Mouse (Mus musculus) liver, embryonic 16.5 days (tissue): ENCODE results near the gene Edn2. TPM values are rescaled to one million over a fixed set of nuclear protein-coding genes. Genes with fewer than 3 reads are reported as not detected.

Source experiments
- ATAC-seq: fragments of 200-750 bp; cut with Nextera tagmentation; 2 replicates; pipeline ENCODE4 v1.8.0; 2017; ENCODE audit warnings: low read depth, mild to moderate bottlenecking, moderate number of reproducible peaks, moderate library complexity
- H3K27ac ChIP-seq: fragments of 300-500 bp; sonication (generic); 2 replicates; pipeline ENCODE4 v1.5.1; 2014; ENCODE audit warnings: mild to moderate bottlenecking, low read length
- H3K27me3 ChIP-seq: fragments of 300-500 bp; sonication (generic); 2 replicates; pipeline ENCODE4 v1.6.1; 2014; ENCODE audit warnings: low read depth, low read length, mixed read lengths; ENCODE audit not compliant: control insufficient read depth, insufficient read depth
- H3K36me3 ChIP-seq: fragments of 300-500 bp; sonication (generic); 2 replicates; pipeline ENCODE4 v1.6.1; 2014; ENCODE audit warnings: mild to moderate bottlenecking; ENCODE audit not compliant: control insufficient read depth, insufficient read depth
- H3K4me1 ChIP-seq: fragments of 300-500 bp; sonication (generic); 2 replicates; pipeline ENCODE4 v1.6.1; 2014; ENCODE audit warnings: low read depth, low read length, mixed read lengths; ENCODE audit not compliant: control insufficient read depth
- H3K4me2 ChIP-seq: fragments of 300-500 bp; sonication (generic); 2 replicates; pipeline ENCODE4 v1.6.1; 2014; ENCODE audit warnings: low read depth, low read length, mixed read lengths
- H3K4me3 ChIP-seq: fragments of 300-500 bp; sonication (generic); 2 replicates; pipeline ENCODE4 v1.5.1; 2014; ENCODE audit warnings: low read depth, mild to moderate bottlenecking, low read length
- H3K9ac ChIP-seq: fragments of 300-500 bp; sonication (generic); 2 replicates; pipeline ENCODE4 v1.6.1; 2014; ENCODE audit warnings: low read depth, low read length
- H3K9me3 ChIP-seq: fragments of 300-500 bp; sonication (generic); replicated peaks from 2 replicates; pipeline ENCODE4 v1.6.1; 2016; ENCODE audit warnings: low read length; ENCODE audit not compliant: control insufficient read depth
- WGBS: fragments of 180-500 bp; shearing (Covaris S2); extraction: QIAGEN DNeasy Blood & Tissue Kit; methylation state at CpG from one replicate; pipeline ENCODE4 v1.1.7; 2014; ENCODE audit not compliant: insufficient replicate concordance; 5-methylcytosine and 5-hydroxymethylcytosine counted together
- polyA plus RNA-seq: library from polyadenylated mRNA; unstranded; fragments of >200 nt; fragmentation: Nextera tagmentation; extraction: Ambion mirVana; gene quantifications from 2 replicates; pipeline ENCODE4 v1.2.1, GENCODE M21; 2015

Gene Edn2
- polyA plus RNA-seq, 1 experiment from 2014 or later, result 0.07 TPM

DNA sequence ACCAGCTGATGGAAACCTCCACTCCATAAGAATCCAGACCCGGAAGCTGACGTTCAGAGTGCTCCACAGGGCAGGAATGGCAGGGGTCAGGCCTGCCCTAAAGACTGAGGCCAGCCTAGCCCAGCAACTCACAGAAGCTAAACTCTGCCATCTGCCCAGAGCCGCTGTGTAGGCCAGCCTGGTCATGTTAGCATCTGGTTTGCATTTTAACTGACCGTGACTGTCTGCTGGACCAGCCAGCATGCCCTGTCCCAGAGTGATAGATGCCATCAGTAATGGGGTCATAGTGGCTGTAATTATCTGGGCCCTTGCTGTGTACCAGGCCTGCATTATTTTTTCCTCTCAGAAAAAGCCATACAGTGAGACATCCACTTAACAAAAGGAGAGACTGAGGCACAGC lies 30.1 kb upstream of the Edn2 start:
- Histone ChIP-seq H3K36me3 (no peaks in the 10 kb centered on the region), H3K4me2 (no peak overlapping the region), H3K27me3 (no peaks in the 10 kb centered on the region), H3K9me3 (no peaks in the 10 kb centered on the region), H3K4me3 (no peak overlapping the region), H3K27ac (no peak overlapping the region), H3K4me1 (no peaks in the 10 kb centered on the region; the same call in 1 of the 2 replicates), H3K9ac (no peak overlapping the region)
- 69% methylated on average over 4 of the region's 4 CpGs for WGBS
- ATAC-seq, result no peak

GRCm38 (mm10) chr4:120131441-120132220 lies 29.4 kb upstream of the Edn2 start:
- no peaks in the 10 kb centered on the region for H3K9me3 ChIP-seq
- ATAC-seq, result no peak
- no peak overlapping the region for H3K4me2 ChIP-seq
- no peaks in the 10 kb centered on the region for H3K27me3 ChIP-seq
- H3K4me1 ChIP-seq, result no peaks in the 10 kb centered on the region; the same call in 1 of the 2 replicates
- no peak overlapping the region for H3K4me3 ChIP-seq
- H3K27ac ChIP-seq, result no peak overlapping the region
- WGBS, result 67% methylated on average over 24 of the region's 24 CpGs
- H3K36me3 ChIP-seq, result no peaks in the 10 kb centered on the region
- no peak overlapping the region for H3K9ac ChIP-seq

DNA sequence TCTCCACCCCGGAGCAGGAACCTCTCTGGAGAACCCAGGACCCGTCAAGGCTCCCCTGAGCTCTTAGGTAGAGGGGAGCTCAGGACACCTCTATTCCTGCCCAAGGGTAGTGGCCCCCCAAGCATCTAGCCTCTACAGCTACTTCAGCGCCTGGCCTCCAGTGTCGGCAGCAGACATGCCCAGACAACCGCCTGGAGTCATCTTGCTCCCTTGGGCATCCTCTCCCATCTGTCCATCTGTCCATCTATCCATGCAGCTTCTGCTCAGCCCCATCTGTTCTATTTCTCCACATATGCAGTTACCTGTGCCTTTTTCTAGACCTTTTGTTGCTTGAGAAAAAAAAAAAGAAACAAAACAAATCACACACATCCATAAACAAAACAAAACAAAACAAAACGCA lies 26.8 kb upstream of the Edn2 start:
- Histone ChIP-seq H3K9ac (no peak overlapping the region), H3K36me3 (no peaks in the 10 kb centered on the region), H3K4me2 (no peak overlapping the region), H3K27me3 (no peaks in the 10 kb centered on the region), H3K27ac (no peak overlapping the region), H3K4me1 (no peaks in the 10 kb centered on the region), H3K4me3 (no peak overlapping the region), H3K9me3 (no peaks in the 10 kb centered on the region)
- no peak for ATAC-seq
- WGBS, result 70% methylated on average over 6 of the region's 6 CpGs

- no peak overlapping the region for H3K27ac ChIP-seq
- 62% methylated on average over 1 of the region's 1 CpGs for WGBS
- no peaks in the 10 kb centered on the region for H3K36me3 ChIP-seq
- H3K4me2 ChIP-seq, result no peak overlapping the region
- H3K9ac ChIP-seq, result no peak overlapping the region
- no peak for ATAC-seq
- H3K9me3 ChIP-seq, result no peaks in the 10 kb centered on the region
- no peaks in the 10 kb centered on the region for H3K4me1 ChIP-seq
- no peaks in the 10 kb centered on the region for H3K27me3 ChIP-seq
- H3K4me3 ChIP-seq, result no peak overlapping the region
Observed at GRCm38 (mm10) chr4:120141810-120142209, 19.2 kb upstream of the Edn2 start.

DNA sequence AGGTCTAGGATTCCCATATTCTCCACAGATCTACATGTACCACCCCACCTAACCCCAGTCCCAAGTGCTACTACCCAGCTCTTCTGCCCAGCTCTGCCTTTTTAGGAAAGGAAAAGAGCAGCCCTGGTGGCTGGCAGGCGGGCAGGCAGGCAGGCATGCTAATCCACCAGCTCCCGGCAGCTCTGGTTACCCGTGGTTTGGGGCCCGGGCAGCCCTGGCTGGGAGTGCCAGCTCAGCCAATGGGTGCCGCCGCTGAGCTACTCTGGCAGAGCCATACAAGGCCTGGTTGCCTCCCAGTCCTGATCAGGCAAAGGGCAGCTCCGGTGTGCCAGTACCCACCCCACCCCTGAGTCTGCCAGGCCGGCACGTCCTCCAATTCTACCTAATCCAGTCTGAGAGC lies 18.1 kb upstream of the Edn2 start:
- 61% methylated on average over 9 of the region's 9 CpGs for WGBS
- H3K27ac ChIP-seq, result no peak overlapping the region
- no peak overlapping the region for H3K4me2 ChIP-seq
- no peak overlapping the region for H3K4me3 ChIP-seq
- H3K27me3 ChIP-seq, result no peaks in the 10 kb centered on the region
- H3K9ac ChIP-seq, result no peak overlapping the region
- no peak for ATAC-seq
- H3K9me3 ChIP-seq, result no peaks in the 10 kb centered on the region
- no peaks in the 10 kb centered on the region for H3K36me3 ChIP-seq
- no peaks in the 10 kb centered on the region for H3K4me1 ChIP-seq

- no peaks in the 10 kb centered on the region for H3K9me3 ChIP-seq
Observed at GRCm38 (mm10) chr4:120144343-120144742, 16.7 kb upstream of the Edn2 start.

DNA sequence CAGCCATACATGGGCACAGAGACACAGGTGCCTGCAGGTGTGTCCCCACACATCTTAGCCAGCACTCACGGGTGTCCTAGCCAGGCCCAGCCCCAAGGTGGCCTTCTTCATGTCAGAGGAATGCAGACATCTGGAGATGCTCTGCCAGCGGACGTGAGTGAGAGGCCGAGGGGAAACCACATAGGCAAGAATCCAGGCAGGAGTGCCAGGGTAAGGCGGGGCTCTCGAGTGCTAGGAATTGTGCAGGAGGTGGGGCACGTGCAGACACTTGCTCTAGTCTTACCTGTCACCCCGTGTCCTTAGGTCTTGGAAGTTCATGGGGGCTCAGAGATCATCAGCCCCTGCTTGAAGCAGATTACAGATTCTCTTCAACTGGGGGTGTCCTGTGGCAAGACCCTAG lies 15.1 kb upstream of the Edn2 start:
- Histone ChIP-seq H3K9ac (no peak overlapping the region), H3K4me1 (no peaks in the 10 kb centered on the region), H3K4me2 (no peak overlapping the region), H3K4me3 (no peak overlapping the region), H3K36me3 (no peaks in the 10 kb centered on the region), H3K27ac (no peak overlapping the region), H3K27me3 (peaks cover 5% of the 10 kb centered on the region), H3K9me3 (no peaks in the 10 kb centered on the region)
- no peak for ATAC-seq
- WGBS, result 52% methylated on average over 8 of the region's 8 CpGs

More at GRCm38 (mm10) chr4:120144343-120144742, 16.7 kb upstream of the Edn2 start:
- H3K4me3 ChIP-seq, result no peak overlapping the region
- peaks cover 5% of the 10 kb centered on the region for H3K27me3 ChIP-seq
- H3K36me3 ChIP-seq, result no peaks in the 10 kb centered on the region
- no peak overlapping the region for H3K27ac ChIP-seq
- no peaks in the 10 kb centered on the region for H3K4me1 ChIP-seq
- WGBS, result 55% methylated on average over 5 of the region's 5 CpGs
- ATAC-seq, result no peak
- no peak overlapping the region for H3K9ac ChIP-seq
- H3K4me2 ChIP-seq, result no peak overlapping the region

GRCm38 (mm10) chr4:120148291-120149141 lies 12.5 kb upstream of the Edn2 start:
- H3K4me1 ChIP-seq, result no peaks in the 10 kb centered on the region
- no peaks in the 10 kb centered on the region for H3K9me3 ChIP-seq
- peaks cover 5% of the 10 kb centered on the region for H3K27me3 ChIP-seq
- no peak overlapping the region for H3K4me3 ChIP-seq
- H3K36me3 ChIP-seq, result no peaks in the 10 kb centered on the region
- no peak overlapping the region for H3K27ac ChIP-seq
- peak overlapping the region; percentile 10 for H3K4me2 ChIP-seq
- ATAC-seq, result peak; percentile 31; the same call in 1 of the 2 replicates
- WGBS, result 5% methylated on average over 44 of the region's 45 CpGs
- H3K9ac ChIP-seq, result no peak overlapping the region

DNA sequence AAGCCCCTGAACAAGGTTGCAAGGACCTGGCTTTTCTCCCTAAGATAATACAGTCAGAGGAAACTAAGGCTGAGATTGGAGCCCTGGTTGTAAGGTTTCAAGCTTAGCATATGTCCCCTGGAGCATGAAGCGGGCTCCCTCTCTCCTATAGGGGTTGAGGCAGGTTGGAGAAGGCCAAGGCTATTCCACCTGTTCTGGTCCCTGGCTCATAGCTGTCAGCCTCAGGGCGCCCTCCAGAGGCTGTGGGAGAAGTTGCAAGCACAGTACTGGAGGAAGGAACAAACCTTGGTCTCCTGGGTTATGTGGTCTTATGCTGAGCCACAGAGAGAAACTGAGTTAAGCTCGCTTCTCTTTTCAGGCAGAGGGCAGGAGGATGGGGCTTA lies 11.9 kb upstream of the Edn2 start:
- no peak overlapping the region for H3K27ac ChIP-seq
- H3K4me3 ChIP-seq, result no peak overlapping the region
- H3K4me2 ChIP-seq, result no peak overlapping the region
- no peaks in the 10 kb centered on the region for H3K9me3 ChIP-seq
- no peaks in the 10 kb centered on the region for H3K4me1 ChIP-seq
- no peak for ATAC-seq
- H3K9ac ChIP-seq, result no peak overlapping the region
- no peaks in the 10 kb centered on the region for H3K36me3 ChIP-seq
- peaks cover 5% of the 10 kb centered on the region for H3K27me3 ChIP-seq
- 18% methylated on average over 3 of the region's 3 CpGs for WGBS
